Mouse (Mus musculus) lung, postnatal 14 days (tissue): Measurements from ENCODE around the gene Cd2.
A peak's percentile ranks its signal among the peaks of the same experiment; 100 is the strongest.

Experiments used
- DNase-seq: peaks from one replicate; pipeline ENCODE4 v3.0.0; 2021

The Cd2 gene

DNA sequence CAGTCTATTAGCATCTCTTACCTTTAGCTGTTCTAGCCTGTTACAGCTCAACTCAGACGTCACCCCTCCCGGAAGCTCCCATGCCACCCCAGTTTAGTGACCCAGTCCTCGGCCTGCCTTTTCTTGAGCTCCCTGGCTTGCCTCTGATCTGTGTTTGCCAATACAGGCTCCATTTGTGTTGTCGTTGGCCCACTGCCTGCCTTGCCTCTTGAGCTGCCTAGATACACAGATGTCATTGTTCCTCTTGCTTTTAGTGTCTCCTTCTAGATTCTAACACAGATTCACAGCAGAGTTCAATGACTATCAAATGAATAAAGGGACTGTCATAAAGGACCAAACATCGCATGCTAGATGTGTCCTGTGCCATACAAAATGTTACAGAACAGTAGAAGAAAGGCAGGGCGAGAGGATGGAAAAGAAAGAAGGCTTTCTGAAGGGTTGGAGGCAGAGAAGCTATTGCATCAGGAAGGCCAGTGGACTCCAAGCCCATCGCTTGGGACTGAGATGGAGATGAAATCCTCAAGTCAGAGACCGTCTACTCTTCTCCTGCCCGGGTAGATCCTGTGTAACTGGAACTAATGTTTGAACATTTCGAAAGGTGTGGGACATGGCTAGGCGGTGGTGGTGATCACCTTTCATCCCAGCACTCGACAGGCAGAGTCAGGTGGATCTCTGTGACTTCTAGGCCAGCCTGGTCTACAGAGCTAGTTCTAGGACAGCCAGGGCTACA lies 13.5 kb downstream of the Cd2 start:
- peak; percentile 42 for DNase-seq

DNA sequence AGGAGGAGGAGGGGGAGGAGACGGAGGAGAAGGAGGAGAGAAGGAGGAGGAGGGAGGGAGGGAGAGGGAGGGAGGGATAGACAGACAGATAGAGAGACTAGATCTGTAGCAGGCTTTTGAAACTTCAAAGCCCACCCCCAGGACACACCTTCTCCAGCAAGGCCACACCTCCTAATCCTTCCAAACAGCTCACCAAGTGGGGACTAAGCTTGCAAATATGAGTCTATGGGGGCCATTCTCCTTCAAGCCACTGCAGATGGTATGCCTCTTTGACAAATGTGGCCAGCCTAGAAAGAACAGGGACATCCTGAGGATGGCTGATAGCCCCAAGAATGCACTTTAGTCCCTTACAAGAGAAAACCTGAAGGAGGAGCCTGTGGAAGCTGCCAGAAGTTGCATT lies 15.6 kb downstream of the Cd2 start:
- DNase-seq = no peak

- DNase-seq = no peak
Observed at GRCm38 (mm10) chr3:101270833-101271232, 16.9 kb downstream of the Cd2 start.

DNA sequence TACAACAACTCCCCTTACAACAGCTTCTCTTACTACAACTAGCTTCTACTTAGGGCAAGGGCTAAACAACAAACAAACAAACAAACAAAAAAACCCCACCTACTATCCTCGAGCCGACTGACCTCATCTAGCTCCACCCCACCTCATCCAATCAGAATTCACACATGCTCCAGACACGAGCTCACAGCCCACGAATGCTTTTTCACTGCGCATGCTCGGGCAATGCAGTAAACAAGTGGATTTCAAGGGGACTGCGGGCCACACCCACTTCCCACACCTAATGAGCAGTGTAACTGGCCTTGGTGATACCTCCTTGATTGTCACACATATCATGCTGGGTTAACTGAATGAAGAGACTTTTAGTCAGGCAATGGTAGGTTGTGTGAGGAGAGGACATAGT lies 19.4 kb downstream of the Cd2 start:
- no peak for DNase-seq

DNA sequence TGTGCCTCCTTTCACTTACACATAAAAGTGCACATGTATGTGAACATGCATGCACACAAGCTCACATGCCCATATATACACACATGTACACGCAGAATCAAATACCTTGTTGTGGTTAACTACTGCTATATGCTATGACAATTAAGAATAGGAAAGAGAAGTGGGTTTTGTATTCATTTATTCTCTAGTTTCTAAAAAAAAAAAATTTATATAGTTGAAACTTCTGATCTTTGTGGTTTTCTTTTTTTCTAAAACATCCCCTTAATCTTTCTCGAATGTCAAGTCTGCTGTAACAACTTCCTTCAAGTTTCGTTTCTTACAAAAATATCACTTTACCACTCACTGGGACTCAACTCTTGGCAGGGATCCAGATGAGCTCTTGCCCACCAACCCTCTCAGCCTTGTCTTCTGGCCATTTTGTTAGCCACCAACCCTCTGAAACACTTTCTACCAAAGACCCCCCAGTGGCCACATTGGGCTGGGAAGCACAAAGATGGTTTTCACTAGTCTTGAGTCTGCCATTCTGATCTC lies 22.1 kb downstream of the Cd2 start:
- no peak for DNase-seq

- DNase-seq = no peak
Observed at GRCm38 (mm10) chr3:101258976-101259375, 28.8 kb downstream of the Cd2 start.

GRCm38 (mm10) chr3:101256090-101256489 lies 31.6 kb downstream of the Cd2 start:
- DNase-seq = no peak

- no peak for DNase-seq
Observed at GRCm38 (mm10) chr3:101252141-101252540, 35.6 kb downstream of the Cd2 start.

- DNase-seq = no peak
Observed at GRCm38 (mm10) chr3:101249846-101250245, 37.9 kb downstream of the Cd2 start.

GRCm38 (mm10) chr3:101245212-101245611 lies 42.5 kb downstream of the Cd2 start:
- no peak for DNase-seq

DNA sequence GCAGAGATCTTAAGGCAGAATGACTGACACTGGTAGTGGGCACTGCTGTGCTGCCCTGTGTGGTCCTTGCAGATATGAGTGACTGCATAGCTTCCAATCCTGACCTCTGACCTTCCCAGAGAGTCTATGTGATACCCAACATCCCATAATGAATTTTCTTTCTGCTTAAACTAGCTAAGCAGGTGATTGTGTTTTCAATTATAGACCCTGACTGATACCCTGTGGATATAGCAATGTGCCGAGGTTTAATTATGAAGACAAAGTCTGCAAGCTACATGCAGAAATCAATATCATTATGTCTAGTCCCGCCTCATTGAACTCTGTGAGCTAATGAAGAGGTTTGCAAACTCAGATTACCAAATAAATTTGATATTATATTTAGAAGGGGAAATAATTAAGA lies 44.7 kb downstream of the Cd2 start:
- DNase-seq = no peak

DNA sequence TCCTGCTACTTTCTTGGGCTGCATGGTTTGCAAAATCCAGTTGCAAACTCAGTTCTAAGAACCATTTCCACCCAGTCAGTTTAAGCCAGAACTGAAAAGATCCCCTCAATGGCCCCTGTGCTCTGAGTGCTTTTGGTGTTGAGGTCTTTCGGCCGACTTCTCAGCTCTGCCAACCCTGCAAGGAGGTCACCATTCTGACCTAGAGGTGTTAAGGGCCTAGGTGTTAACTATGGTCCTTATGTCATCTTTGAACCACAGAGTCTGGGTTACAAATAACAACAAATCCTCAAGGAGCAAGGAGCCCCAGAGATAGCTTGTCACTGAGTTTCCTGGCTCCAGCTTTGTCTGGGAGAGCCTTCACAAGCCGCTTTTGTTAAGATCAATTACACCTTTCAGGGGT lies 45.9 kb downstream of the Cd2 start:
- no peak for DNase-seq

DNA sequence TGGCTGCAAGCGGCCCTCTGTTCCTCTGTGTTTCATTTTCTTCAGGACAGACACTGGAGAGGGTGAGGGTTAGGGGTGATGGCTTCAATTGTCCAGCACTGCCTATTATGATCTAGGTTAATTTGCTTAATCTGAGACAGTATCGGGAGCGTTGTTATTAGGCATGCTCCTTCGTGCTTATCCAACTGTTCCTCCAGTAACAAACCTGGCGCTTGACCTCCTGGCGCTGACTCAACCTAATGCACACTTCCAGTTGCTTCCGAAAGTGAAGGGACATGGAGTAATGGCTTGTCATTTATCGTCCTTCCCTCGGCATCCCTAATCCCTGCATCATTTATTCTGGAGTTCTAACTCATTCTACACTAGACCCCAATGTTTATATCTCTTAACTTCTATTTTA lies 46.9 kb downstream of the Cd2 start:
- no peak for DNase-seq

- no peak for DNase-seq
Observed at GRCm38 (mm10) chr3:101239236-101239635, 48.5 kb downstream of the Cd2 start.

DNA sequence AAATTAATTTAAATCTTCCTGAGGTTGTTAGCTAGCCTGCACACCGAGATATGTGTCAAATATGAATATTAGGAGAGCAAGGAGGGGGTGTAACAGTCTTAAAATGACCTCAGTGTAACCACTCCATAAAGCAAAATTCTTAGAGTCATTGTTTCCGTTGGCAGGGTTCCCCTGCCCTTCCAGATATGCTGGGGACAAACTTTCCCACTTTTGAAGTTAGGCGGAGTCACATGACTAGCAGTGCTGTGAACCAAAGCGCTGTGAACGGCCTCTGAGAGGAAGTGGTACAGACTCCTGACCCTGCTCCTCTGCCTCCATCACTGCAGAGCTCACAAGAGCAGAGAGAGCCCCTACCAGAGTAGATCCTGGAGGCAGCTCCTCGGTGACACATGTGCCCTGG lies 49.0 kb downstream of the Cd2 start:
- DNase-seq = no peak

GRCm38 (mm10) chr3:101236995-101237808 lies 50.5 kb downstream of the Cd2 start:
- DNase-seq = no peak

GRCm38 (mm10) chr3:101236261-101236660 lies 51.5 kb downstream of the Cd2 start:
- DNase-seq = no peak

DNA sequence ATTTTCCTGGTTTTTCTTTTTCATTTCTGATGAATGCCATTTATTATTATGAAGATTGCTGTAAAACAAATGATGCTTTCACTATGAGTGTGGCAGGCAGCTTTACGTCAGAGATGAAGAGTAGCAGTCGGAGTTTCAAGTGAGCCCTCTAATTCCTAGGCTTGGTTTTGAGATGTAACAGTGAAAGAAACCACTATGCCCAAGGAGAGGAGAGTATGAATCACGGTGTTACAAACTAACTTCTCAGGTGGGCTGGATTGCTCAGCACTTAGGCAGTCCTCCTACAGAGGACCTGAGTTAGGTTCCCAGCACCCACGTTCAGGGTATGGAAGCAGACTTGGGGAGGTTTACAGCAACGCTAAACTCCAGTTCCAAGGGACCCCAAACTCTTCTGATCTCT lies 52.4 kb downstream of the Cd2 start:
- no peak for DNase-seq

DNA sequence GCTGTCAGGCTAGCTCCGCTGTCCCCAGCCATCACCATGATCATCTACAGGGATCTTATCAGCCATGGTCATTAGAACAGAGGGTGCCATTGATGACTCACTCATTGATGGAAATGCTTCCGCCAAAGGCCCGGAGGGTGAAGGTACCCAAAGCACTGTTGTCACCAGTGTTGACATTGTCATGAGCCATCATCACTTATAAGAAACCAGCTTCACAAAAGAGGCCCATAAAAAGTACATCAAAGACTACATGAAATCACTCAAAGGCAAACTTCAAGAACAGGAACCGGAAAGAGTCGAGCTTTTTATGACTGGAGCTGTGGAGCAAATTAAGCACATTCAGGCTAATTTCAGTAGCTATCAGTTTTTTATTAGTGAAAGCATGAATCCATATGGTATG lies 54.3 kb downstream of the Cd2 start:
- DNase-seq = no peak

DNA sequence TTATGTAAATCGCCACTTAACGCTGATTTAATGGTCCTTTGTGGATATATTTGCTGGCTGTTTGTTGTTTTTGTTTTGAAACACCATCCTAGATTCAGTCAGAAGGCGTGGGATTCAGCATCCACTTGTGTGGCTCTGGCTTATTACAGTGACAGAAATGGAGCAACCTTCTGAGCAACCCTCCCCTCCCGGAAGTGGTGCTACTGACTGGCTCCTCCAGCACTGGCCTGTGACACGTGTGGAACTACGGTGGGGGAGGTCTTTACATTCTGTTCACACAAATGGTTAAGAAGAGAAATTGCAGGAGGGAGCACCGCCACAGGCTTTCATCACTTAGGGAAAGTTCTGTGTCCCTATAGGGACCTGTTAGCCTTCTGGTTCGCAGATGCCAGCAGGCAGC lies 55.2 kb downstream of the Cd2 start:
- DNase-seq = no peak

DNA sequence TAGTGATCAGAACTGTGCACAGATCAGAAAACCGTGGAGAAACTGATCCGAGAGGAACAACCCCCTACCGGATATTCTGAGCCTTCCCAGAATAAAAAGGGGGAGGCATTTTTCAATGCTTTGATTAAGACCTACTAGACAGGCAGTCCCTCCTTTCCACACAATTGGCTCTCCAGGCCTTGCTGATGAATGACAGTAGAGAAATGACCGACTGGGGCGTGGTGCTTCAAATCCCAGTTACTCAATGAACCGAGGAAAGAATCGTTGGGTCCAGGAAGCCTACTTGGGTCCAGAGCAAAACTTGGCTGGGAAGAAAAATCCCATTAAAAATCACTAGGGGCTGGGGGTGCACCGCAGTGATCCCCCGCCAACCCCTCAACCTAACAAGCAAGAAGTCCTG lies 57.5 kb downstream of the Cd2 start:
- no peak for DNase-seq

DNA sequence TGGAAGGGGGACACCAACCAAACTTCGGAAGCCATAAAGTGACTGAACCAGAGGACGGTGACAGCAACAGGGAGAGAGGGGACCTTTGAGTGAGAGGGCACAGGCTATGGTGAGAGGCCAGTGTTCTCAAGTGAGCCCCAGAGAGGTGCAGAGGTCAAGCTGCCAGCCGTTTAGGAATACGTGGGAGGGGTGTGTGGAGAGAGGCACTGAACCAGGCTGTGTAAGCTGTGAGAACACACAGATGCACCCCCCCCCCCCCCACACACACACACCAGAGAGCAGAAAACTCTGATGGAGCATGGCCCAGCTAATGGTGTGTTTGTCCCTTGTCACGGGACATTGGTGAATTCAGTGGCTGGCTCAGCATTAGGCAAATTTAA lies 58.2 kb downstream of the Cd2 start:
- DNase-seq = no peak

DNA sequence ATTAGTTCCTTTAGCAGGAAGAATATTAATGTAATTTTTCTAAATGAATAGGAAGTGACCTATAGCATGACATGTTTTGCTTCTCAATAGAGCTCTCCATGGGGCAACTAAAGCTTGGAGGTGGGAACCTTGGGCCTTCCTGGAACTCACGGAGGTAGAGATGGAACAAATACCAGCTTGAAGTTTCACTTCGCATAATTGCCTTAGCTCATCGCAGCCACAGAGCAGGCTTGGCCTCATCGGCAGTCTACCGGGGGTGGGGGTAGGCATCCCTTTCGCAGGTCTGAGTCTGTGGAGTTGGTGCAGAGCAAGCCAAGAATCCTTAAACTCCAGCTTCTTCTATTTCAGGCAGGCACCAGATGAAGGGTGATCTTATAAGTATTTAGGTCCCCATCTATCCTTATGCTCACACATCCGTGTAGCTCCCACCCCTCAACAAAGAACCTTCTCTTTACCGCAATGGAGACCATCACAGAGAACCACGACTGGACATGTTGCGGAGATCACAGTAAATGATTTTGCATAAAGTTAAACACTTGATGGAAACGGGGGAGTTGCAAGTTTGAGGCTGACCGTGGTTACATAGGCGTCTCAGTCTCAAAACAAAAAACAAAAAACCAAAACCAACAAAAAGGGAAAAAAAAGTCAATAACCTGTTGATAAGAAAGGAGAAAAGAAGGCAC lies 58.7 kb downstream of the Cd2 start:
- DNase-seq = no peak

DNA sequence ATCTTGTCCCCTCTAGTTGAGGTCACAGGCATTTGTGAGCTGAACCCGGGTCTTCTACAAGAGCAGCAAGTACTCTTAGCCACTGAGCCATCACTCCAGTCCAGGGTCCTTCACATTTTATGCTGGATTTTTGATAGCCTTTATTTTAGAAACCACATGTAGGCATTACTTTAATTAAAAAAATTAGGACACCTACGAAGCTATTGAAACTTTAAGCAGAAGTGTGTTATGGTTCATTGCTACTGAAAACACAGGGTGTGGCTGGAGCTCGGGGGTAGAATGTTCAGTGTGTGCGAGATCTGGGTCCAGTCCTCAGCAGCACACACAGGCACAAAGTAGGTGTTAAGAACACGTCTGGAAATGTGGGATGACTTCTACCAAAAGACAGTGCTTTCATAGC lies 59.7 kb downstream of the Cd2 start:
- no peak for DNase-seq
